Mouse (Mus musculus): ENCODE data around the gene Rreb1. TPM values are rescaled to one million over a fixed set of nuclear protein-coding genes. Genes with fewer than 3 reads are reported as not detected.

Rreb1 gene
- total and polyA plus RNA-seq, 3 experiments = 8.1 to 34.0 TPM; not detected in 1

GRCm38 (mm10) chr13:37763800-37764407 is 14.3 kb upstream of the Rreb1 start:
- H3K79me2 ChIP-seq (ENCODE audit: control insufficient read depth, insufficient read depth, low read length, poor library complexity) = no peaks in the 10 kb centered on the region
- no peaks in the 10 kb centered on the region for H3K9me3 ChIP-seq (replicated peaks; ENCODE audit: insufficient read depth, low read length)
- no peak overlapping the region for H3K27ac ChIP-seq (ENCODE audit: control insufficient read depth, low read depth, low read length)
- H3K4me3 ChIP-seq (ENCODE audit: control insufficient read depth in 1 of 2, insufficient read depth in 1 of 2, low read depth in 2 of 2, low read length in 2 of 2) = no peak overlapping the region
- H3K9ac ChIP-seq (ENCODE audit: control insufficient read depth, low read depth, low read length, poor library complexity, severe bottlenecking) = no peak overlapping the region
- no peak for DNase-seq (ENCODE audit: low read depth, low spot score)
- H3K27me3 ChIP-seq (ENCODE audit: control insufficient read depth in 1 of 2, insufficient read depth in 2 of 2, low read length in 2 of 2) = no peaks in the 10 kb centered on the region
- H3K4me1 ChIP-seq (ENCODE audit: control insufficient read depth in 1 of 2, insufficient read depth in 2 of 2, low read length in 2 of 2) = peaks cover 14% of the 10 kb centered on the region in 2 experiments
- peaks cover 0 to 20% of the 10 kb centered on the region in 2 experiments; a peak in 2 of 4 replicates for H3K36me3 ChIP-seq (ENCODE audit: control insufficient read depth in 1 of 2, insufficient read depth in 2 of 2, low read length in 2 of 2)
- TF ChIP-seq NRF1 (IDR thresholded peaks at IDR 0.05; ENCODE audit: insufficient read depth, low read depth, low read length, poor library complexity, severe bottlenecking) = no peak
- no peak for TF ChIP-seq SMC3 (IDR thresholded peaks at IDR 0.05; ENCODE audit: low read depth, low read length)

GRCm38 (mm10) chr13:37769777-37770176 is 8.4 kb upstream of the Rreb1 start:
- Histone ChIP-seq H3K9ac (ENCODE audit: control insufficient read depth, low read depth, low read length, poor library complexity, severe bottlenecking) (no peak overlapping the region), H3K79me2 (ENCODE audit: control insufficient read depth, insufficient read depth, low read length, poor library complexity) (no peaks in the 10 kb centered on the region), H3K36me3 (ENCODE audit: control insufficient read depth in 1 of 2, insufficient read depth in 2 of 2, low read length in 2 of 2) (peaks cover 0 to 4% of the 10 kb centered on the region in 2 experiments; a peak in 2 of 4 replicates), H3K4me1 (ENCODE audit: control insufficient read depth in 1 of 2, insufficient read depth in 2 of 2, low read length in 2 of 2) (peaks cover 0 to 4% of the 10 kb centered on the region in 2 experiments; a peak in 2 of 4 replicates), H3K9me3 (replicated peaks; ENCODE audit: insufficient read depth, low read length) (no peaks in the 10 kb centered on the region), H3K4me3 (ENCODE audit: control insufficient read depth in 1 of 2, insufficient read depth in 1 of 2, low read depth in 2 of 2, low read length in 2 of 2) (no peak overlapping the region), H3K27ac (ENCODE audit: control insufficient read depth, low read depth, low read length) (no peak overlapping the region), H3K27me3 (ENCODE audit: control insufficient read depth in 1 of 2, insufficient read depth in 2 of 2, low read length in 2 of 2) (no peaks in the 10 kb centered on the region)
- no peak for DNase-seq (ENCODE audit: low read depth, low spot score)
- no peak for TF ChIP-seq RAD21 (IDR thresholded peaks at IDR 0.05; ENCODE audit: low read depth, low read length)
- no peak for TF ChIP-seq CHD1 (IDR thresholded peaks at IDR 0.05; ENCODE audit: low read depth, low read length)
- TF ChIP-seq E2F4 (IDR thresholded peaks at IDR 0.05; ENCODE audit: borderline replicate concordance, low read depth, low read length) = no peak
- TF ChIP-seq NELFE (IDR thresholded peaks at IDR 0.05; ENCODE audit: low read depth, low read length) = no peak
- no peak for TF ChIP-seq EP300 (IDR thresholded peaks at IDR 0.05; ENCODE audit: low read depth in 1 of 2, low read length in 2 of 2)
- no peak for TF ChIP-seq ELF1 (IDR thresholded peaks at IDR 0.05; ENCODE audit: low read depth, low read length)
- TF ChIP-seq TBP (IDR thresholded peaks at IDR 0.05; ENCODE audit: low read depth, low read length) = no peak
- no peak for TF ChIP-seq ZMIZ1 (IDR thresholded peaks at IDR 0.05; ENCODE audit: low read depth, low read length)
- TF ChIP-seq MYB (IDR thresholded peaks at IDR 0.05; ENCODE audit: low read depth, low read length) = no peak
- TF ChIP-seq MYC (IDR thresholded peaks at IDR 0.05; ENCODE audit: low read depth, low read length) = no peak
- TF ChIP-seq MEF2A (IDR thresholded peaks at IDR 0.05; ENCODE audit: extremely low read depth, insufficient replicate concordance, low read depth, low read length, poor library complexity, severe bottlenecking) = no peak
- TF ChIP-seq TAL1 (IDR thresholded peaks at IDR 0.05; ENCODE audit: low read length) = no peak
- no peak for TF ChIP-seq USF1 (IDR thresholded peaks at IDR 0.05; ENCODE audit: low read depth, low read length)
- TF ChIP-seq JUND (IDR thresholded peaks at IDR 0.05; ENCODE audit: low read depth, low read length) = no peak
